Mouse (Mus musculus) gastrocnemius, postnatal 10 days (tissue): Measurements from ENCODE around the gene Rbks. TPM values are rescaled to one million over a fixed set of nuclear protein-coding genes. Genes with fewer than 3 reads are reported as not detected.
"Not testable (repeated sequence)": the region's sequence is repeated elsewhere in the genome, so short reads cannot be mapped to it uniquely, and the experiment has no call there.

Experiments used
- DNase-seq: peaks from one replicate; pipeline ENCODE4 v3.0.0; 2021; ENCODE audit warnings: mixed read lengths
- total RNA-seq, 2 experiments: library from RNA; stranded (reverse); gene quantifications; 2 replicates each; pipeline ENCODE4 v1.2.3; 2021

Gene Rbks
- total RNA-seq, 2 experiments from 2014 or later = 2.6 to 3.7 TPM

DNA sequence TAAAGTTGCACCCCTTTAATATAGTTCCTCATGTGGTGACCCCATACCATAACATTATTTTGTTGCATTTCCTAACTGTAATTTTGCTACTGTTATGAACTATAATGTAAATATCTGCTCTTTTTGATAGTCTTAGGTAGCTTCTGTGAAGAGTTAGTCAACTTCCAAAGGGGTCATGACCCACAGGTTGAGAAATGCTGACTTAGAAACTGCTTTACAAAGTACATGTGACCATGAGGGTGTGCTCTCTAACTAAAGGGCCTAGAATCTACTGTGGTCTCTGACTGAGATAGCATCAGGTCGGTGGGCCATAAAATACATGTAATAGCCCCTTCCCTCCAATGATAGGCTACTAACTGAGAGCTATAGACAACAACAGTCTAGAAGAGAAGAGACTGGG lies 19.4 kb downstream of the Rbks start:
- DNase-seq = no peak

DNA sequence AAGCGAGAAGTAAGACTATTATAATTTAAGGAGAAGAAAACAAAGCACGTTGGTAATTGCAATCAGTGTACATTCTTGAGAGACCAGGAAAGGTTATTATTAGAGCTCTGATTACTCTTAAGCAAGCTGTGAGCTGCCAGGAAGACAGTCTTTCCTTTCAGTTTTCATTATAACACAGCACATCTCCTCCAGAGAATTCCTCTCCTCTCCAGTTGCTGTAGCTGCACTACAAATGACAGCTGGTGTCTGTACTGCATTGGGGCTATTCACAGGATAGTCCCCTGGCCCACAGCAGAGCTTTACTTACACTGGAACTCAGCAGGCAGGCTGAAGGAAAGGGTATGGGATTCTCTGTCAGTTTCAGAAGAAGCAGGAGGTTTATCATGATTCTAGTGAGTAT lies 24.0 kb downstream of the Rbks start:
- no peak for DNase-seq

DNA sequence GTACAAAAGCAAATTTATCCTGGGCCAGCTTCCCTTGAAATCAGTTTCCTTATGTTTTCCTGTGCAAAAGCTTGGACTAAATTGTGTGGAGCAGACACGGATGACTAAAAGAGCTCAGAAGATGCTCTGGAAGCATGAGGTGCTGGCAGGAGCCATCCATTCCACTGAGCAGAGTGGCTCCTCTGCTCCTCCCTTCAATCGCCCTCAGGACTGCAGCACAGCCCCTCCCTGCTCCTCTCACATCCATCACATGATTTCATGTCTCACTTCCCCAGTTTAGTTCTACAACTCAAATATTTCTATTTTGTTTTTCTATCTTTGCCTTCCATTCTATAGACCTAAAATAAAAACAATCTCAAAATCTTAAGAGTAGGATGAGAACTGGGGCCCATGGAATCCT lies 26.3 kb downstream of the Rbks start:
- DNase-seq = no peak

DNA sequence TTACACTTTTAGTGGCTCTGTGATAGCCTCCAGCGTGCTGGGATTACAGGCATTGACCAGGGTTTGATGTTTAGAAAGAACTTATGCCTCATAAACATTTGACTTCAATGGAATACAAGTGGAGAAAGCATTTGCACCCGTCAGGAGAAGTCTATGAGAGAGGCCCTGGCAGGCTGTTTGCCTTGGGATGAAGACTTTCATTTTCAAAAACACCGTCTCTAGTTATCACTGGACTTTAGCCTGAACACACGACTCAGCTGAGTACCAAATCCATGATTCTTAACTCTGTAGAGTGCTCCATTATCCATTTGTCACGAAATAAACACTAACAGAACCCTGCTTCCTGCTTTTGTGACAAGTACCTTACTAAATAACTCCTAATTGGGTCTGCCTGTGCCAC lies 27.4 kb downstream of the Rbks start:
- no peak for DNase-seq

DNA sequence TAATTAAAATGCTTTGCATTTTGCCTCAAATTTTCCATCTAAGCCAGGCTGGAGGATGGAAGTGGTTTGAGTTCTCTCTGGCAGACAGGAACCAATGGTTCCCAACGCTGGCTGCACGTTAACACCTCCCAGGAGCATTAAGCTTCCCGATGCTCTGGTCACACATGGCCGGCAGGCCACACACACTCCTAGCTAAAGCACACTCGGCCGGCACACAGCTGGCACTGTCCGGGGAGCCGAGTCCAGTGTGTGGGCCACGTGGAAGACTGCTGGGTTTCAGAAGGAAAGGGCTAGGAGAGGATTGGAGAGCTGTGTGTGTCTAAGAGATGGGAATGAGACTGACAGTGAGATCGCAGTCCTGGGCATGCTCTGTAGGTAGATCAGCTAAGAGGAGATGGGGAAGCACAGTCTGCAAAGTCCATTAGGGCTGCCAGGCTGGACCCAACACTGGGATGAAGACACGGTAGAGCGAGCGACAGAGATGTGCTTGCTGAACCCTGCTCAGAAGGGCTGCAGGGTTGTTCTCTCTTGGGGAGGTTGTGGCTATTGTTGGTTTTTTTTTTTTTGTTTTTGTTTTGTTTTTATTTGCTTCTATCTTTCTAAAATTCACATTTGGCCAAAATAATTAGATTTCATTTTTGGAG lies 29.0 kb downstream of the Rbks start:
- DNase-seq = no peak

DNA sequence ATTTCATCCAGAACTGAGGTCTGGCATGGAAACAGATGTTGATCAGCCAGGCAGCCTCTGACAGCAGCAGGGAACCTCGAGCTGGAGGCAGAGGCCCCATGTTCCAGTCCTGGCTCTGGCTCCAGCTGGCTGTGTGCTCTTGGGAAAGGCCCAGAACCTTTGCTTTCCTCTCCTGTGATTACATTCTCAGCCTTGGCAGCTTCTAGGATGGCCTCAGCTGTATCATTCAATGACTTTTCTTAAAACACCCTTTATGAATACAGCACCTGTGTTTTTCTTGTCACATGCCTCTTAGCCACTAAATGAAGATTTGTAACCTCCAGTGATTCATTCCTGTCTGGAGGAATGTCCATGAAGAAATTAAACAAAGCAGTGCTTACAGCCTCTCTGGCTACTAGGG lies 31.3 kb downstream of the Rbks start:
- DNase-seq = peak; percentile 18

DNA sequence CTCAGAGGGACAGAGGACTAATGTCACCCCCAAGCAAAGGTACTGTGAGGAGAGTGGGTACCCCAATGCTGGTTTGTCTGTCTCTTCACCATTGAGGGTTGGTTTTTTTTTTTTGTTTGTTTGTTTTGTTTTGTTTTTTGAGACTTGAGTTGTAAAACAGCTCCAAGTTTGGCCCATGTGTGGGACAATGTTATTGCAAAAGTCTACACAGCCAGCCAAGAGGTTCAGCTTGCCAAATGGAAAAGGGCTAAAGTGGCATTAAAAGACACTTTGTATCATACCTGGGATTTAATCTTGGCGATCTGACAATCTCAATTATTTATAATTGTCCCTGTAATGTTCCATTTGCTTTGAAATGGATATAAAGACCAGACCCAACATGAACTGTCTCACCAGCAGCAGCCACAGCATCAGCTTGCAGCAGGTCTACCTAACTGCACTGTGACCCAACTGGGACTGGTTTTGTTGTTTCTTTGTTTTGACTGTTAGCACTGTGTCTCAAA lies 41.7 kb downstream of the Rbks start:
- DNase-seq = no peak

DNA sequence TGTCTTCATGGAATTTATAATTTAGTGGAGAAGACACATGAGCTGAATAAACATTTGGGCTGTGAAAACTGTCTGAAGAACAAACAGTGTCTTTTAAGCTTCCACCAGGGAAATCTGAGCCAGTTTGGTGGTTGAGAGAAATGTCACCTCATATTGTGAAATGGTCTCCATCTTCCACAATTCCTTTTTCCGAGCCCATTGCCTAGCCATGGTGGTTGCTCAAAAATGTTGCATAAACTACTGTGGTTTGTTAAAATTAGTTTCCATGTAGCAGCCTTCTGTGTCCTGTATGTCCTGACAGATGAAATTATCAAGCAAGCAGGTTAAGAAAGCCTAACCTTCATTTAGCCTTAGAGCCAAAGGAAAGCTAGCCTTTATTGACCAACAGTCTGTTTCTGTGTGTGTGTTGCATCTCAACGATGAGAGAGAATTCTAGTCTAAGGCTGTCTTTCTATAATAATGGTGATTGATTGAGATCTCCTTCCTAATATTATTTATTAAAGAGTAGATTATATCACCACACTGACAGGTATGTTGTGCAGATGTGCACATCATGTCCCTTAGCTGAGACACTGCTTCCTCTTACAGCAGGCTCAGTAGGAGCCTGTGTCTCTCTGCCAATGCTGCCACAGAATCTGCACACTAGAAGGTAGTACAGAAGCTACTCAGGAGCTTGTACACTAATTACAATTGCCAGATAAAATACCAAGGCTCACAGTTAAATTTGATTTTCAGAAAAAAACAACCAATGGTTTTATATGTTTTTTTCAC lies 46.7 kb downstream of the Rbks start:
- DNase-seq = no peak

DNA sequence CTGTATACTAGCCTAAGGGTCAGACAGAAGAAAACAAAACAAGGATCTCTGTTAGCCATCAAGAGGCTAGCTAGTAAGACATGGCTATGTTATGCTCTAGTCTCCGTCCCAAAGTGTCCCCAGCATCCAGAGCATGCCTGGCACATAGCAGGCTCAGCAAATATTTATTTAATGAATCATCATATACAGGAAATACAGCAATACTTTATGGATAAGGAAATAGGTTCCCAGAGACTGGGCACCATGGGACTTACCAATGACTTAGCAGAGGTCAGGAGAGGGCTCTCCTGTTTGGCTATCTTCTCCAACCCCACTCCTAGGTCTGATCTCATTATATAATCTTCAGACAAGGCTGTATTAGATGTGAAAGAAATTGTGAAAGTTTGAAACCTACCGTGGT lies 50.1 kb downstream of the Rbks start:
- no peak for DNase-seq

DNA sequence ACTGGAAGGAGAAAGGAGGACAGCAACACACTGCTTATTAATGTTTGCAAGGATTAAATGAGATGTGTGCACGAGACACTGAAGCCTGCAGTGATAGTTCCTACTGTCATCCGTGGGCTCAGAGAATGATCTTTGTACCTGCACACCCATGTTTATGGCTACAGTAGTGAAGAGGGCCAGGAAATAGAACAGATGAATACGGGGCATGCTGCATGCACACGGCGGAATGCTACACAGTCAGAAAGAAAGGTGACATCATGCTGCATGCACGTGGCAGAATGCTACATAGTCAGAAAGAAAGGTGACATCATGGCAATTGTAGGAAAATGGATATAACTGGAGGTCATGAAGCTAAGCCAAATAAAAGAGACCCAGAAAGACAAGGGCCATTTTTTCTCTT lies 50.9 kb downstream of the Rbks start:
- DNase-seq = no peak

DNA sequence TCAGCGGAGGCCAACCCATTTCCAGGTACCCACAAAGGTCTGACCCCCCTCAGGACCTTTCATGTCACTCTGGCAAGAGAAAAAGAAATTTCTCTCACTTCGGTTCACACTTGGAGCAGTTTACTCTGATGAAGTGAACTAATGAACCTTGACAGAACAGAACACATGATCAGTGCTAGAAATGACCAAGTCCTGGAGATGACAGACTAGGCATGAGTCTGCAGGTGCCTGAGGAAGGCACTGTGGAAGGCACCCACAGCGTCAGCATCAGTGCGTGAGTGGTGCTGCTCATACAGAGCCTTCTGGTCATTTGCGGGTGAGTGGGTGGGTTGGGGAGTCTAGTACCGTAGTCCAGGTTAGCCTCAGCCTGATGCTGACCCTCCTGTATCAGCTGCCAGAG lies 51.6 kb downstream of the Rbks start:
- no peak for DNase-seq

DNA sequence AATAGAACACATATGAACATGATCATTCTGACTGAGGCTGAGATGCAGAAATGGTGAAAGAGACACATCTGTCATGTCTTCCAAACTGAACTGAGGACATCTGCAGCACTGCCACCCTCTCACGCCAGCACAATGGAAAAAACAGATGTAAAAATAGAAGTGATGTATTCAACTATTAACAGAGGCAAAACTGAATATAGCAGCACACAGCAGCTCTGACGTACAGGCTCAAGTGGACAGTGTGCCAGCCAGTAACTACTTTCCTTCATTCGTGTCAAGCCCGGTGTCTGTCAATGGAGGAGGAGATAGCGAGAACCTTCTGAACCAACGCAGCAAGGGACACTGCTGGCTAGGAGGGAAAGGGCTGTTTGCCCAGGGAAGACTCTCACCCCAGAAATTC lies 52.6 kb downstream of the Rbks start:
- DNase-seq = no peak

DNA sequence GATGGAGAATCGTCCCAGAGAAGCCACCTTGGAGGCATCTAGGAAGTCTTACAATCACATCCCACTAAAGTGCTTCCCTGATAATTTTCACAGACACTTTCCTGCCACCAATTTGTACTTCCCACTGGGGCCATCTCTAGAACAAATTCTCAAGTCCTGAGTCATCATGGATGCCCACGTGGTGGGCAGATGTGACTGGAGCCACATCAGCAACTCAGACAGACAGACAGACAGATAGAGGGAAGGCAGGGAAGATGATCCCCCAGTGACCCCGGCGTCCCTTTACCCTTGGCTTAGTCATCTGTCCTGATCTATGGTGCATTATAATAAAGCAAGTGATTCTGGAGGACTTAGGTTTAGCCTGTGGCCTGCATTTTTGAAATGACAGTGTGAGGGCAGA lies 53.2 kb downstream of the Rbks start:
- no peak for DNase-seq

DNA sequence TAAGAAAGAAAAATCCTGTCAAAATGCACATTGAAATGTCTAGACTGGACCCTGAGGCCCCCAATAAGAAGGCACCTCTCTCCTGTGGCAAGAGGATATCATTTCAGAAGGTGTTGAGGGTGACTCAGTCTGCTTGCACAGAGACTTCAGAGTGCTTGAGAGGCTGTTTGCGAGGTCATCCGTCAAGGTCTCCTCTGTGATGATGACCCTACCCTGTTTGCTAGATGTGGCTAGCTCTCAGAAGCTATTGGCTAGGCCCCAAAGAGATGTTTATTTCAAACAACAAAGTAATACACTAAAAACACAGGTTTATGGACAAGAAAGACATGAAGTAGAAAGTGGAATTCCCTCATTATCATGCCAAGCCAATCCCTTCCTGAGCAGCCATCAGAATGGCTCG lies 55.1 kb downstream of the Rbks start:
- DNase-seq = no peak

DNA sequence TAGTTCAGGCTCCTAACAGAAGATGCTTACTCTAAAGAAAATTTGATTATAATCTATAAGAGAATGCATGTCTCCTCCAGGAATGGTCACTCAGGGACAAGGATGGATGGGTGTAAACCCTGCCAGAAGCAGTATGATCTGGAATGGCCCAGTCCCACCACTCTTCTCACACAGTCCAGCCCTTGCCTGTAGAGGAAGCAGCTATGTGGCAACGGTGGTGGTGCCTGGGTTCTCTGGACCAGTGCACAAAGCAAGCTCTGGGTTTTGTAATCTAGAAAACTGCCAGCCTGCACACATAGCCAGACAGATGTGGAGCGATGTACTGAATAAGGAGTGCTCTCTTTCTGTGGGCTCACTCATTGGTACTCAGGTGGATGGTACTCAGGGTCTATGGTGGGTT lies 56.9 kb downstream of the Rbks start:
- DNase-seq = no peak

DNA sequence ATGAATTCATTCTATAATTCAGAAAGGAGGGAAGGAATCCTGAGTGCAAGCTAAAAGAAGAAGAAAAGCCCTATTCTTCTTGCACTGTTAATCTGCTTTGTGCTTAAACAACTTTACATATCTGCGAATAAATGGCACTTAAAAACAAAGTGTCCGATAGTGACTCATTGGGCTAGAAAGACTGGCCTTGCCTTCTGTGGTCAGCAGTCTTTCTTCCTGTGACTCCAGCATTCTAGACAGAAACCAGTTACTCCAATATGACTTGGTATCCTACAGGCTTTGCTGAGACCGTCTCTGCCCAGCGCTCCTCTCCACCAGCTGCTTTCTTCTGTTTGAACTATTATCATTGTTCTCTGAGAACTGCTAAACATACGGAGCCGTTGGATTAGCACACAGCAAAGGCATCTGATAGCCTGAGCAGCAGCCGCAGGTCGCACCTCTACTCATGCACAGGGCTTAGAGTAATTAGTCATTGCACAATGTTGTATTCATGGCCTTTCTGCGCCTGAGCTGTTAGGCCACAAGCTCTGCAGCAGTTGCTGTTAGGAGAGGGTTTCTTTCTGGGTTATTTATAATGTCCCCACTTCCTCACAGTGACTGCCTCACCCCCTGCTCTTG lies 60.7 kb downstream of the Rbks start:
- DNase-seq = no peak

DNA sequence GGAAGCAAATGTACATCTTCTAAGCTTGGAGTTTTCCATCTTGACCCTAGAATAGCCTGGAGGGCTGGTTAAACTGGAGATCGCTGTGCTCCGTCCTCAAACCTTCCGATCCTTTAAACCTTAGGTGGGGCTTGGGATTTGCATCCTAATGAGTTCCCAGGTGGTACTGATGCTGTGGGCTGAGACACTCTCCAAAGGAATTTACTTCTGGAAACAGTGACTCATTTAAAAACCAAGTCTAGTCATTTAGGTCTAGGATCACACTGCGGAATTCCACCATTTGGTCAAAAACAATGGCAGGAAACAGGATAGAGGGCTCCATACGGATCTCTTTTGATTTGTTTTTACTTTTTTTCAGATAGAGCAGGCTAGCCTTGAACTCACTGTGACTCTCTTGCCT lies 62.7 kb downstream of the Rbks start:
- no peak for DNase-seq

DNA sequence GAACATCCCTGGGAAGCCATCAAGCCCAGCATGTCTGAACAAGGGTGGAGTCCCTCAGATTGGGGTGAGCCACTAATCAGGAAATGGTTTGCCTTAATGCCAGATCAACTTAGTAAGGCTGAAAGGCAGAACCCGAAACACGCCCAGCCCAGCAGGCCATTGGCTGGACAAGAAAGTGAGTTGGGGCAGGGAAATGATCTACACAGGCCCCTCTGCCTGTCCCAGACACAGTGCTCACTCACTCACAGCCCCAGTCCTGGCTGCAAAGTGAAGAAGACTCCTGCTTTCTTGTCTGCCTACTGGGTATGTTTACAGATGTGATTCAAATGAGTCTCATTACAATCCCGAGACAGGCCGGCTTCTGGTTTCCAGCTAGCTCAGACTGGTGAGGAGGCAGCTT lies 63.3 kb downstream of the Rbks start:
- DNase-seq = no peak

DNA sequence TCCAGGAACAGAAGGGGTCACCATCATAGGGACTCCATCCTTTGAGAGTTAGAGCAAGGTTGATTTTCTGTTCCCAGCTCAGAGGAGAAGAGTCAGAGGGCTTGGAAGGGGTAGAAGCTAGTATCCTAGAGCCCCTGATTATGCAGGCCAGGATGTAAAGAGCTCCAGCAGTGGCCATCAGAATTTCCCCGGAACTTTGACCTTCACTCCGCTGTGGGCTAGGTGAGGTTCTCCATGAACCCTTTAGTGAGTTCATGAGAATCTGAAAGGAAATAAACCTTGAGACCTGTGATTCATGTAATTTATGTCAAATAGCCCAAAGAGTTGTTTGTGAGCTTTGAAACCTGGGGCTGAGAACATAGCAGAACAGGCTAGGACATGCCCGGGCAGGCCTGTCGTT lies 66.3 kb downstream of the Rbks start:
- DNase-seq = not testable (repeated sequence)

DNA sequence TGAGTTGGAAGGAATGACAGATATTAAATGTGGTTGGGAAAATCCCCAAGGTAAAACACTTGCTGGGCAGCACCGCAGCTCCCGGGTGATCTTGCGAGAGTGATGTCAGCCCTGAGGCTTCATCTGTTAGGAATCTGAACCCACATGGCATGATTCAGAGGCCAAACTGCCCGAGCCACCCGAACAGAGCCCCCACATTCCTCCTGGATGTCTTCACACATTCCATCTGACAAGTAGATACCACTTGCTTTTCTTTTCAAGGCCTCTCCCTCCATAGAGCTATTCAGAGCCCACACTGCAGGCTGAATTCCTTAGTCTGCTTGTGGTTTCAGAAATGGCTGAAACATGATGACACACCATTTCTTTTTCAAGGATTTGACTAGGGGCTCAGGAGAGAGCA lies 67.4 kb downstream of the Rbks start:
- peak; percentile 15 for DNase-seq

DNA sequence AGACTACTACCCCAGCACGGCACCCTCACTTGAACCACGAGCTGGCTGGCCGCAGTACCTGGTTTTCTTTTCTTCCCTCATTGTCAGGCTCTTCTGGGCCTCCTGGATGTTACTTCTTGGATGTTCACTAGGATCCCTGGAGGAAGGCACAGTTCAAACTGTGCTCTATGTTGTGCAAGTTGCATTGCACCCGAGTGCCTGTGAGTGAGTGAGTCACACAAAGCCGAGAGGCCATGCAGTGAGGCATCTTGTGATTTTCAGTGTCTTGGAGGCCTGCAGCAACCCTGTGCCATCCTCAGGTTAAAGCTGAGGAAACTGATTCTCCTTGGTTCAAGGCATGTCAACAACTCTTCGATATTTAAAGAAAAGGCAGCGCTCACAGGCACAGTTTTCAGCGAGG lies 68.9 kb downstream of the Rbks start:
- no peak for DNase-seq

DNA sequence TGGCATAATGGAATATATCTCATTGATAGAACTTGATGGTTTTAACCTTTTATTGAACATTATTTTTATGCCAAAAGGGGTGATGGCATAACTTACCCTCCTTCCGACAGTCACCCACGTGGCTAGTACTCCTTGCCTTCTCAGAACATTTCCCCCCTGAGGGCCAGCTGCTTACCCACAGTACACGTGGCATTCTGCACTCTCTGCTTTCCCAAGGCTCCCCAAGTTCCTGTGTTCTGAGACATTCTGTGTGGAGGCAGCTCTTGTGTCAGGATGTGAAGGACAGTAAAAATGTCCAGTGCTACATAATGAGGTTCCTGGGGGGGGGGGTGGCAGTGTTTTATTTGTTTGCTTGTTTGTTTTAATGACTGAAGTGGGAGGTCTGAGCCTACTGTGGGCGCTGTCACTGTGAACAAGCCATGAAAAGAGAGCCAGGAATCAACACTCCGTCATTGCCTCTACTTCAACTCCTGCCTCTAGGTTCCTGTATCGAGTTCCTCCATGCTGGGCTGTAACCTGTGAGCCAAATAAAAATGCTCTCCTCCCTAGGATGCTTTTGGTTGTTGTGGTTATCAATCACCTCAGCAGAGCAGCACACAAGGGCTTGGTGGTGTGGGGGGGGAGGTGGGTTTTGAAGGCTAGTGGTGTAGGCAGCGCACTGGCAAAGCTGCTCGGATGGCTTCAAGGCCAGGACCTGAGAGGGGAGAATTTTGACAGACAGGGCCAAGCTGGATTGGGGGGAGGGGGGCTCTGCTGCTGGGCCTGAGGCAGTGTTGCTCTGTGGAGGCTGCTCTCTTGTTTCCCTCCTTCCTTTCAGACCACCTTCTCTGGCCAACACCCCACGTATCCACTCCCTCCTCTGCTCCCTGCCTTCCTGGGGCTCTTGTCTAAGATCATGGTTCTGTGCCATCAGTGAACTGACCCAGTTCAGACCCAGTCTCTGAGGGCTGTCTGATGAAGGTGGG lies 69.6 kb downstream of the Rbks start:
- DNase-seq = no peak
